Mouse (Mus musculus): ENCODE results near the gene Ntn5. TPM values are rescaled to one million over a fixed set of nuclear protein-coding genes. Genes with fewer than 3 reads are reported as not detected.
A peak's percentile ranks its signal among the peaks of the same experiment; 100 is the strongest.

Ntn5 gene
- polyA plus RNA-seq, 1 experiment from 2014 or later, result 0.39 TPM

DNA sequence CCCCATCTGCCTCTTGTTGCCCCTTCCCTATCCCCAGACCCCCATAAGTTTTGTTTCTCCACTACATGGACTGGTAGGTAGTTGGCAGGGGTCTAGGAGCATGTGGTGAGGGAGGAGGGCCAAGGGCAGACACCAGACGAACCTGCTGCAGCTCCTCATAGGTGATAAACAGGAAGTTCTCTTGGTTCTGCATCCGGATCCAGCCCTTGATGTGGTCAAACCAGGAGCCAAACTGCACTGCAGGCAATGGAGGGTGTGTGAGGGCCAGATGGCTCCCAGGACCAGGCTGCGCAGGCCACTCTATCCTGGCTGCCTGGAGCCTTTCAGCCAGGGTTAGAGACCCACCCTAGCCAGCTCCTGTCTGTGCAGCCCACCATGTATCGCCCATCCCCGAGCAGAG, 49.7 kb downstream of the Ntn5 start:
- DNase-seq (ENCODE audit: low spot score), result no peak
- Histone ChIP-seq H3K9me3 (no peaks in the 10 kb centered on the region), H3K27me3 (ENCODE audit: insufficient read depth, poor library complexity, severe bottlenecking) (no peaks in the 10 kb centered on the region), H3K4me3 (no peak overlapping the region), H3K4me1 (replicated peaks) (peaks cover 28% of the 10 kb centered on the region), H3K36me3 (peaks cover 18% of the 10 kb centered on the region), H3K27ac (no peak overlapping the region)
- 83% methylated on average over 5 of the region's 5 CpGs for WGBS

DNA sequence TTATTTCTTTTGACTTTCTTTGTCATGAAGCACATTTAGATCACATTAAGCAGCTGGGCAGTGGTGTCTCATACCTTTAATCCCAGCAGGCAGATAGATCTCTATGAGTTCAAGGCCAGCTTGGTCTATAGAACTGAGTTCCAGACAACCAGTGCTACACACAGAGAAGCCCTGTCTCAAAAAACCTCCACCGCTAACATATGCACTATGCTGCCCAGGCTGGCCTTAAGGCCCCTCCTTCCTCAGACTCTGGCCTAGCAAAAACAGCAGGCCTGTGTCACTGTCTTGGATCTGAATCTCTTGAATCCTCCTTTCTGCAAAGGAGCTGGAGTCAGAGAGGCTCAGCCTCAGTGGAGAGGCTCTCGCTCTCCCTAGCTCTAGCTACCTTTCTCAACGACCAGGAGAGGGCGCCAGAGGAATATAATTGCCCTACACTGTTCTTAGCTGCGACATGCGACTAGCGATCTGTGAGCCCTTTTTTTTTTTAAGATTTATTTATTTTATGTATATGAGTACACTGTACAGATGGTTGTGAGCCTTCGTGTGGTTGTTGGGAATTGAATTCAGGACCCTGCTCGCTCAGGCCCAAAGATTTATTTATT, 55.4 kb downstream of the Ntn5 start:
- Histone ChIP-seq H3K4me3 (no peak overlapping the region), H3K27me3 (ENCODE audit: insufficient read depth, poor library complexity, severe bottlenecking) (peaks cover 14% of the 10 kb centered on the region), H3K9me3 (no peaks in the 10 kb centered on the region), H3K4me1 (replicated peaks) (peaks cover 13% of the 10 kb centered on the region; the same call in 1 of the 2 replicates), H3K27ac (no peak overlapping the region), H3K36me3 (no peaks in the 10 kb centered on the region)
- 9% methylated on average over 9 of the region's 9 CpGs for WGBS
- DNase-seq (ENCODE audit: low spot score), result peak; percentile 76

DNA sequence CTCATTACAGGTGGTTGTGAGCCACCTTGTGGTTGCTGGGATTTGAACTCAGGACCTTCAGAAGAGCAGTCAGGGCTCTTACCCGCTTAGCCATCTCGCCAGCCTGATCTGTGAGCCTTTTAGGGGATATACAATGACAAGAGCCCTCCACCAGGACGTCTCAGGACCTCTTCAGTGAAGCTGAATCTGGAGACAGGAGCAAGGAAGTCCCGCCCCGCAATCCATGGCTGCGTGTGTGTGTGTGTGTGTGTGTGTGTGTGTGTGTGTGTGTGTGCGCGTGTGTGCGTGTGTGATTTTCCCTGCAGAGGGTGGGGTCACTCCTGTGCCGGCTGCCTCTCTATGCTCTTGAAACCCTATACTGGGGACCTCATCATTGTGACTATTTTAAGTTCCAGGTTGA, 56.0 kb downstream of the Ntn5 start:
- Histone ChIP-seq H3K27me3 (ENCODE audit: insufficient read depth, poor library complexity, severe bottlenecking) (peaks cover 14% of the 10 kb centered on the region), H3K9me3 (no peaks in the 10 kb centered on the region), H3K36me3 (no peaks in the 10 kb centered on the region), H3K4me3 (no peak overlapping the region), H3K27ac (no peak overlapping the region), H3K4me1 (replicated peaks) (peaks cover 13% of the 10 kb centered on the region; the same call in 1 of the 2 replicates)
- WGBS, result 68% methylated on average over 10 of the region's 10 CpGs
- DNase-seq (ENCODE audit: low spot score), result no peak

DNA sequence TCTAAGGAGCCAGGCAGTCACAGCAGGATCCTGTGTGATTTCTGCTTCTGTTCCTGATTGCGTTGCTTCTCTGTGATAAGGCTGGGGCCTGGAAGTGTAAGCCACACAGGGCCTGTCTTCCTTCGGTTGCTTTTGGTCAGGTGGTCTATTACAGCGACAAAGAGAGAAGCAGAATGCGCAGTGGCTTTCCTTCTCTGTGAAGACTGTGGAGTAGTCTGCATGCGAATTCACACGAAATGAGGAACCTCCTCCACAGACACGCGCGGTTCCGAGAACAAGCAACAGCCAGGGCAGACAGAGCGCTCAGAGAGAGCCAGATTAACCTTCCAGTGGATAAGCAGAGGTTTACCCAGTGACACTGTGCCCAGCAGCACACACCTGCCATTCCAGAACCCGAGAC, 57.5 kb downstream of the Ntn5 start:
- no peak for DNase-seq (ENCODE audit: low spot score)
- no peaks in the 10 kb centered on the region for H3K9me3 ChIP-seq
- WGBS, result 82% methylated on average over 12 of the region's 12 CpGs
- H3K27me3 ChIP-seq (ENCODE audit: insufficient read depth, poor library complexity, severe bottlenecking), result peaks cover 14% of the 10 kb centered on the region
- H3K36me3 ChIP-seq, result no peaks in the 10 kb centered on the region
- H3K4me3 ChIP-seq, result no peak overlapping the region
- peaks cover 13% of the 10 kb centered on the region; the same call in 1 of the 2 replicates for H3K4me1 ChIP-seq (replicated peaks)
- no peak overlapping the region for H3K27ac ChIP-seq

DNA sequence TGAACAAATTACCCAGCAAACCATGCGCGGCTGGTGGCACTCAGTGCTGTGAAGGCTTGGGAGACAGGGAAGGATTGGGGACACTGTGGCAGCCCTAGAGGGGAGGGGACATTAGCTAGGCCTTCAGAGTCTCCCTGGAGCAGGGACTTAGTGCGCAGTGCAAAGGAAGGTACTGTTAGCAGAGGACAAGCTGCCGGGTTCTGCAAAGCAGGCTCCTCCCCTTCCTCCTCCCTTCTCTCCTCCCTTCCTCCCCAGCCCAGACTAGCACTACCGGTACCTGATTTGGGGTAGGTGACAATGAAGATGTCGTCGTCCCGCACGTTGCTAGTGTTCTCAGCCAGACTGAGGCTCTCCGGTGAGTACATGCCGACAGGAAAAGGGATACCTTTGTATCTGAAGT, 58.0 kb downstream of the Ntn5 start:
- DNase-seq (ENCODE audit: low spot score), result no peak
- H3K4me3 ChIP-seq, result peak overlapping the region; percentile 14
- 37% methylated on average over 11 of the region's 11 CpGs for WGBS

DNA sequence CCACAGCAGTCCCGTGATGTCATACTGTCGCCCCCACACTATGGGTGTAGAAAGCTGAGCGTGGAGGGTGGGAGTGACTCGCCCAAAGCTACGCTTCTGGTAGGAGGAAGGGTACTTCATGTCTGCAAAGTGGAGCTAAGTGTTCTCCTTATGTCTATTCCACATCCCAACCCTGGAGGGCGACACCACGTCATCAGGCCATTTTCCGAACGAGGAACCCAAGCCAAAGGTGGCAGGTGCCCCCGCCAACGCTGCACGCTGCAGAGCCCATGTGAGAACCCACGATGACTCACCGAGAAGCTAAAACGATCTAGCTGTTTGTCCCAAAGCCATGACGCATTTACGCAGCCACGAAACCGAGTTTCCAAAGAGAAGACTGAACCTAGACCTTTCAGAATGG, 58.5 kb downstream of the Ntn5 start:
- Histone ChIP-seq H3K36me3 (no peaks in the 10 kb centered on the region), H3K27ac (no peak overlapping the region), H3K4me1 (replicated peaks) (peaks cover 13% of the 10 kb centered on the region; the same call in 1 of the 2 replicates), H3K4me3 (peak overlapping the region; percentile 14; the same call in 1 of the 2 replicates), H3K9me3 (0 out of 2 replicates have a peak, but pooled peaks cover 6% of the 10 kb centered on the region), H3K27me3 (ENCODE audit: insufficient read depth, poor library complexity, severe bottlenecking) (peaks cover 14% of the 10 kb centered on the region)
- WGBS, result 37% methylated on average over 19 of the region's 19 CpGs
- no peak for DNase-seq (ENCODE audit: low spot score)

More for the DNA sequence above, 58.0 kb downstream of the Ntn5 start:
- H3K36me3 ChIP-seq, result no peaks in the 10 kb centered on the region
- H3K4me1 ChIP-seq (replicated peaks), result peaks cover 13% of the 10 kb centered on the region; the same call in 1 of the 2 replicates
- H3K27me3 ChIP-seq (ENCODE audit: insufficient read depth, poor library complexity, severe bottlenecking), result peaks cover 14% of the 10 kb centered on the region
- H3K9me3 ChIP-seq, result 0 out of 2 replicates have a peak, but pooled peaks cover 3% of the 10 kb centered on the region
- no peak overlapping the region for H3K27ac ChIP-seq

Other genes with a start within 250 kb of the Ntn5 start
- gene Gys1, start 249.2 kb upstream of the Ntn5 start, polyA plus RNA-seq (2016; fragmentation: Nextera tagmentation; extraction: Ambion mirVana), result 43.2 and 45.7 TPM in 2 replicates
- gene Ruvbl2, start 245.9 kb upstream of the Ntn5 start, polyA plus RNA-seq (2016; fragmentation: Nextera tagmentation; extraction: Ambion mirVana), result 192 and 212 TPM in 2 replicates
- gene Ftl1, start 224.1 kb upstream of the Ntn5 start, polyA plus RNA-seq (2016; fragmentation: Nextera tagmentation; extraction: Ambion mirVana), result 5,819 and 7,209 TPM in 2 replicates
- 264 and 295 TPM in 2 replicates for gene Bax, start 217.1 kb upstream of the Ntn5 start, polyA plus RNA-seq (2016; fragmentation: Nextera tagmentation; extraction: Ambion mirVana)
- gene Tulp2, start 202.1 kb upstream of the Ntn5 start, polyA plus RNA-seq (2016; fragmentation: Nextera tagmentation; extraction: Ambion mirVana), result 0.47 and 1.2 TPM in 2 replicates
- not detected in 2 replicates for gene Gm45808, start 197.2 kb upstream of the Ntn5 start, polyA plus RNA-seq (2016; fragmentation: Nextera tagmentation; extraction: Ambion mirVana)
- 4.8 and 6.7 TPM in 2 replicates for gene Dhdh, start 195.2 kb upstream of the Ntn5 start, polyA plus RNA-seq (2016; fragmentation: Nextera tagmentation; extraction: Ambion mirVana)
- 110 and 115 TPM in 2 replicates for gene Nucb1, start 173.6 kb upstream of the Ntn5 start, polyA plus RNA-seq (2016; fragmentation: Nextera tagmentation; extraction: Ambion mirVana)
- gene Ppp1r15a, start 157.8 kb upstream of the Ntn5 start, polyA plus RNA-seq (2016; fragmentation: Nextera tagmentation; extraction: Ambion mirVana), result 18.6 and 20.2 TPM in 2 replicates
- 4.1 and 4.5 TPM in 2 replicates for gene Plekha4, start 157.7 kb upstream of the Ntn5 start, polyA plus RNA-seq (2016; fragmentation: Nextera tagmentation; extraction: Ambion mirVana)
- 1.1 and 1.5 TPM in 2 replicates for gene Hsd17b14, start 129.1 kb upstream of the Ntn5 start, polyA plus RNA-seq (2016; fragmentation: Nextera tagmentation; extraction: Ambion mirVana)
- gene Bcat2, start 113.9 kb upstream of the Ntn5 start, polyA plus RNA-seq (2016; fragmentation: Nextera tagmentation; extraction: Ambion mirVana), result 37.1 and 46.2 TPM in 2 replicates
- gene Fgf21, start 68.5 kb upstream of the Ntn5 start, polyA plus RNA-seq (2016; fragmentation: Nextera tagmentation; extraction: Ambion mirVana), result not detected in 2 replicates
- 0.20 TPM in 1 of 2 replicates, not detected in the other for gene Fut1, start 66.7 kb upstream of the Ntn5 start, polyA plus RNA-seq (2016; fragmentation: Nextera tagmentation; extraction: Ambion mirVana)
- gene Izumo1, start 62.2 kb upstream of the Ntn5 start, polyA plus RNA-seq (2016; fragmentation: Nextera tagmentation; extraction: Ambion mirVana), result 0.19 TPM in 1 of 2 replicates, not detected in the other
- 6.4 and 9.3 TPM in 2 replicates for gene Rasip1, start 56.5 kb upstream of the Ntn5 start, polyA plus RNA-seq (2016; fragmentation: Nextera tagmentation; extraction: Ambion mirVana)
- gene Mamstr, start 44.0 kb upstream of the Ntn5 start, polyA plus RNA-seq (2016; fragmentation: Nextera tagmentation; extraction: Ambion mirVana), result 2.6 and 2.9 TPM in 2 replicates
- gene Fut2, start 17.6 kb upstream of the Ntn5 start, polyA plus RNA-seq (2016; fragmentation: Nextera tagmentation; extraction: Ambion mirVana), result 0.12 and 0.21 TPM in 2 replicates
- gene Sec1, start 10.4 kb downstream of the Ntn5 start, polyA plus RNA-seq (2016; fragmentation: Nextera tagmentation; extraction: Ambion mirVana), result 0.62 and 0.77 TPM in 2 replicates
- gene Car11, start 15.8 kb downstream of the Ntn5 start, polyA plus RNA-seq (2016; fragmentation: Nextera tagmentation; extraction: Ambion mirVana), result 8.3 and 13.0 TPM in 2 replicates
- 3.0 and 3.4 TPM in 2 replicates for gene Dbp, start 21.1 kb downstream of the Ntn5 start, polyA plus RNA-seq (2016; fragmentation: Nextera tagmentation; extraction: Ambion mirVana)
- 1,010 and 1,126 TPM in 2 replicates for gene Rpl18, start 31.4 kb downstream of the Ntn5 start, polyA plus RNA-seq (2016; fragmentation: Nextera tagmentation; extraction: Ambion mirVana)
- gene Sphk2, start 34.0 kb downstream of the Ntn5 start, polyA plus RNA-seq (2016; fragmentation: Nextera tagmentation; extraction: Ambion mirVana), result 33.6 and 35.5 TPM in 2 replicates
- 1.6 and 1.8 TPM in 2 replicates for gene Fam83e, start 37.2 kb downstream of the Ntn5 start, polyA plus RNA-seq (2016; fragmentation: Nextera tagmentation; extraction: Ambion mirVana)
- not detected in 2 replicates for gene Spaca4, start 41.8 kb downstream of the Ntn5 start, polyA plus RNA-seq (2016; fragmentation: Nextera tagmentation; extraction: Ambion mirVana)
- 2.3 and 5.4 TPM in 2 replicates for gene Lmtk3, start 99.7 kb downstream of the Ntn5 start, polyA plus RNA-seq (2016; fragmentation: Nextera tagmentation; extraction: Ambion mirVana)
- 1.7 and 2.2 TPM in 2 replicates for gene Sult2b1, start 100.6 kb downstream of the Ntn5 start, polyA plus RNA-seq (2016; fragmentation: Nextera tagmentation; extraction: Ambion mirVana)
- gene Cyth2, start 130.6 kb downstream of the Ntn5 start, polyA plus RNA-seq (2016; fragmentation: Nextera tagmentation; extraction: Ambion mirVana), result 164 and 231 TPM in 2 replicates
- gene Kcnj14, start 140.8 kb downstream of the Ntn5 start, polyA plus RNA-seq (2016; fragmentation: Nextera tagmentation; extraction: Ambion mirVana), result 0.91 and 1.0 TPM in 2 replicates
- gene Grwd1, start 146.9 kb downstream of the Ntn5 start, polyA plus RNA-seq (2016; fragmentation: Nextera tagmentation; extraction: Ambion mirVana), result 85.2 and 110 TPM in 2 replicates
- 37.6 and 67.7 TPM in 2 replicates for gene Kdelr1, start 188.8 kb downstream of the Ntn5 start, polyA plus RNA-seq (2016; fragmentation: Nextera tagmentation; extraction: Ambion mirVana)
- 0.19 and 0.33 TPM in 2 replicates for gene Grin2d, start 194.4 kb downstream of the Ntn5 start, polyA plus RNA-seq (2016; fragmentation: Nextera tagmentation; extraction: Ambion mirVana)
- gene Syngr4, start 212.7 kb downstream of the Ntn5 start, polyA plus RNA-seq (2016; fragmentation: Nextera tagmentation; extraction: Ambion mirVana), result 1.1 and 1.3 TPM in 2 replicates
- gene Tmem143, start 212.9 kb downstream of the Ntn5 start, polyA plus RNA-seq (2016; fragmentation: Nextera tagmentation; extraction: Ambion mirVana), result 4.5 and 4.8 TPM in 2 replicates
- 16.7 and 29.7 TPM in 2 replicates for gene Emp3, start 237.4 kb downstream of the Ntn5 start, polyA plus RNA-seq (2016; fragmentation: Nextera tagmentation; extraction: Ambion mirVana)
- gene Ccdc114, start 240.1 kb downstream of the Ntn5 start, polyA plus RNA-seq (2016; fragmentation: Nextera tagmentation; extraction: Ambion mirVana), result 6.5 and 7.7 TPM in 2 replicates